Mouse (Mus musculus): ENCODE measurements around the gene Ifne. TPM values are rescaled to one million over a fixed set of nuclear protein-coding genes. Genes with fewer than 3 reads are reported as not detected.

Ifne gene
- total and polyA plus RNA-seq, 3 experiments: not detected

DNA sequence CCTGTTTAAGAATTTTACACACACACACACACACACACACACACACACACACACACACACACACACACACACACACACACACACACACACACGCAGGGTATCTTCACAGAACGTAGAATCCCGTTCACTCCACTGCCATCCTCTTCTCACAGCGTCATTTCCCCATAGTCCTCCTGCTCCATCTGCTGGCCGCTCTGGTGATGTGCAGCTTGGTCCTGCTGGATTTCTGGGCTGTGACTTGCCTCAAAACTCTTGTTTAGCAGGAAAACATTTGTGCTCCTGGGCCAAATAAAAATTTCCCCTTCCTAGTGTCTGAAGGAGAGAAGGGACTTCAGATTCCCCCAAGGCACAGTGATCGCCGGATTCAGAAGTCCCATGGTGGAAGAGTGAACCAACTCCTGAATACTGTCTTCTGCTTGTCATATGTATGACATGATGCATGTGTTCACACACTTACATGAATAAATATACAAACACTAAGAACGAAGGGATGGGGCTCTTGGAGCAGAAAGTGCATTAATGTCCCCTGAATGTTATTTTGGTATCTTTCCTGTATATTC is 12.6 kb downstream of the Ifne start (continued):
- no peak for TF ChIP-seq CHD1 (IDR thresholded peaks at IDR 0.05; ENCODE audit: low read depth, low read length)
- no peak for TF ChIP-seq ZKSCAN1 (IDR thresholded peaks at IDR 0.05; ENCODE audit: low read depth, low read length)
- TF ChIP-seq UBTF (IDR thresholded peaks at IDR 0.05; ENCODE audit: borderline replicate concordance, insufficient read depth, low read depth, low read length): no peak
- TF ChIP-seq POLR2AphosphoS5 (IDR thresholded peaks at IDR 0.05; ENCODE audit: borderline replicate concordance, low read depth, low read length): no peak
- no peak for TF ChIP-seq MAFK (IDR thresholded peaks at IDR 0.05; ENCODE audit: borderline replicate concordance, low read depth, low read length)

DNA sequence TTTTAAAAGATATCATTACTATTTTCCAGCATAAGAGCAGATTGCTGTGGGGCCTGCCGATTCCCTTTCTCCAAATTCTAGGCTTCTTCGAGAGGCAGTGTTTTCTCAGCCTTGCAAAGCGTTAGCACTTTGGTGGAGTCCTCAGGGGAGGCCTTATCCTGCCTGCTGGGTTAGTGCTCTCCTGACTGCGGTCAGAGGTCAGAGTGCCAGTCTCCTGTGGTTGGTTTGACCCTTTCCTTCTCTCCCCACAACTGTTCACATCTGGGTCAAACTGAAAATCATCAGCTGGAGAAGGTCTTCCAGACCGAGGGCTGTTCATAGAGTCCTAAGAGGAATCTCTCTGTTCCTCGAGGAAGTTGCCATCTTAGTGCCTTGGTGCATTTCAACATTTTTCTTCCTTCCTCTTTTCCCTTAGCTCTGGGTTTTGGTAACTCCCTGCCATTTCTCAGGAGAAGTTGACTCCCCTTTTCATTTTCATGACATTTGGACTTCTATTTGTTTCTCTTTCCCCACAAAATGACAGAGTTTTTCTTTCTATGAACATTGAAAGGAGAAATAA is 14.9 kb downstream of the Ifne start:
- H3K9ac ChIP-seq (ENCODE audit: control insufficient read depth, low read depth, low read length, poor library complexity, severe bottlenecking): peak overlapping the region; percentile 54
- 0 out of 2 replicates have a peak, but pooled peaks have one; percentile 21 for TF ChIP-seq RCOR1 (IDR thresholded peaks at IDR 0.05; ENCODE audit: low read depth, low read length)
- no peak; the same call in 1 of the 2 replicates for TF ChIP-seq TBP (IDR thresholded peaks at IDR 0.05; ENCODE audit: low read depth, low read length)
- TF ChIP-seq NRF1 (IDR thresholded peaks at IDR 0.05; ENCODE audit: insufficient read depth, low read depth, low read length, poor library complexity, severe bottlenecking): no peak
- TF ChIP-seq MAZ (IDR thresholded peaks at IDR 0.05; ENCODE audit: low read depth, low read length): no peak
- TF ChIP-seq POLR2AphosphoS2 (IDR thresholded peaks at IDR 0.05; ENCODE audit: low read length): no peak
- peak in 1 of 2 experiments; percentile 37; a peak in 2 of 4 replicates for TF ChIP-seq EP300 (IDR thresholded peaks at IDR 0.05; ENCODE audit: low read depth in 1 of 2, low read length in 2 of 2)
- no peak for TF ChIP-seq JUND (IDR thresholded peaks at IDR 0.05; ENCODE audit: low read depth, low read length)
- TF ChIP-seq CTCF (IDR thresholded peaks at IDR 0.05 in 2 of 3, conservative IDR thresholded peaks at IDR 0.05 in 1 of 3; ENCODE audit: control insufficient read depth in 1 of 3, insufficient read depth in 1 of 3, low read depth in 2 of 3, low read length in 3 of 3, poor library complexity in 1 of 3, severe bottlenecking in 1 of 3): no peak
- TF ChIP-seq MXI1 (IDR thresholded peaks at IDR 0.05; ENCODE audit: low read depth, low read length): no peak
- peak; percentile 20; the same call in 1 of the 2 replicates for TF ChIP-seq ETS1 (IDR thresholded peaks at IDR 0.05; ENCODE audit: low read depth, low read length)
- no peak for TF ChIP-seq NELFE (IDR thresholded peaks at IDR 0.05; ENCODE audit: low read depth, low read length)
- TF ChIP-seq RAD21 (IDR thresholded peaks at IDR 0.05; ENCODE audit: low read depth, low read length): no peak
- no peak for TF ChIP-seq E2F4 (IDR thresholded peaks at IDR 0.05; ENCODE audit: borderline replicate concordance, low read depth, low read length)
- peak; percentile 29; the same call in 1 of the 2 replicates for TF ChIP-seq MAX (IDR thresholded peaks at IDR 0.05; ENCODE audit: low read length)
- no peak for TF ChIP-seq ZC3H11A (IDR thresholded peaks at IDR 0.05; ENCODE audit: low read depth, low read length)
- no peak for TF ChIP-seq MEF2A (IDR thresholded peaks at IDR 0.05; ENCODE audit: extremely low read depth, insufficient replicate concordance, low read depth, low read length, poor library complexity, severe bottlenecking)
- TF ChIP-seq MYB (IDR thresholded peaks at IDR 0.05; ENCODE audit: low read depth, low read length): no peak
- no peak for TF ChIP-seq POLR2AphosphoS5 (IDR thresholded peaks at IDR 0.05; ENCODE audit: borderline replicate concordance, low read depth, low read length)
- no peak for TF ChIP-seq BHLHE40 (IDR thresholded peaks at IDR 0.05; ENCODE audit: borderline replicate concordance, low read depth, low read length)
- TF ChIP-seq TCF12 (IDR thresholded peaks at IDR 0.05; ENCODE audit: low read depth, low read length): no peak
- peak; percentile 9; the same call in 1 of the 2 replicates for TF ChIP-seq SIN3A (IDR thresholded peaks at IDR 0.05; ENCODE audit: low read length)
- peaks cover 0 to 15% of the 10 kb centered on the region in 2 experiments; a peak in 2 of 4 replicates for H3K36me3 ChIP-seq (ENCODE audit: control insufficient read depth in 1 of 2, insufficient read depth in 2 of 2, low read length in 2 of 2)
- peak overlapping the region; percentile 79 for H3K27ac ChIP-seq (ENCODE audit: control insufficient read depth, low read depth, low read length)
- peak overlapping the region; percentile 35 to 48 for H3K4me3 ChIP-seq (ENCODE audit: control insufficient read depth in 1 of 2, insufficient read depth in 1 of 2, low read depth in 2 of 2, low read length in 2 of 2)
- no peaks in the 10 kb centered on the region for H3K9me3 ChIP-seq (replicated peaks; ENCODE audit: insufficient read depth, low read length)
- peaks cover 0 to 6% of the 10 kb centered on the region in 2 experiments; a peak in 2 of 4 replicates for H3K27me3 ChIP-seq (ENCODE audit: control insufficient read depth in 1 of 2, insufficient read depth in 2 of 2, low read length in 2 of 2)
- peaks cover 13 to 14% of the 10 kb centered on the region in 2 experiments for H3K4me1 ChIP-seq (ENCODE audit: control insufficient read depth in 1 of 2, insufficient read depth in 2 of 2, low read length in 2 of 2)
- peak; percentile 68 for DNase-seq (ENCODE audit: low read depth, low spot score)
- H3K79me2 ChIP-seq (ENCODE audit: control insufficient read depth, insufficient read depth, low read length, poor library complexity): no peaks in the 10 kb centered on the region
